Mouse (Mus musculus) stomach, postnatal 0 days (tissue): ENCODE measurements at regions not wholly inside any gene's neighbourhood (a gene's known extent, or its start where the extent isn't known, plus 50 kb on each side); places are given as distances from the start of the nearest gene placed in this dataset.
"Not testable (repeated sequence)": the region's sequence is repeated elsewhere in the genome, so short reads cannot be mapped to it uniquely, and the experiment has no call there.

Source experiments
- ATAC-seq: fragments of 200-750 bp; cut with Nextera tagmentation; 2 replicates; pipeline ENCODE4 v1.8.0; 2017; ENCODE audit not compliant: low FRiP score, low TSS enrichment
- DNase-seq: peaks from one replicate; pipeline ENCODE4 v3.0.0-alpha.2; 2016; ENCODE audit warnings: low spot score
- H3K27ac ChIP-seq: fragments of 300-500 bp; sonication (generic); replicated peaks from 2 replicates; pipeline ENCODE4 v1.5.1; 2014; ENCODE audit warnings: mild to moderate bottlenecking, control low read depth
- H3K27me3 ChIP-seq: fragments of 300-500 bp; sonication (generic); 2 replicates; pipeline ENCODE4 v1.6.1; 2014; ENCODE audit warnings: low read length; ENCODE audit not compliant: control insufficient read depth, insufficient read depth
- H3K36me3 ChIP-seq: fragments of 300-500 bp; sonication (generic); 2 replicates; pipeline ENCODE4 v1.6.1; 2014; ENCODE audit warnings: low read length, mixed read lengths; ENCODE audit not compliant: control insufficient read depth, insufficient read depth
- H3K4me1 ChIP-seq: fragments of 300-500 bp; sonication (generic); replicated peaks from 2 replicates; pipeline ENCODE4 v1.6.1; 2014; ENCODE audit warnings: antibody characterized with exemption; ENCODE audit not compliant: control insufficient read depth, insufficient read depth
- H3K4me2 ChIP-seq: fragments of 300-500 bp; sonication (generic); replicated peaks from 2 replicates; pipeline ENCODE4 v1.6.1; 2014; ENCODE audit warnings: low read depth, mild to moderate bottlenecking, control low read depth, moderate library complexity
- H3K4me3 ChIP-seq: fragments of 300-500 bp; sonication (generic); 2 replicates; pipeline ENCODE4 v1.5.1; 2014; ENCODE audit warnings: low read depth, low read length, control low read depth
- H3K9ac ChIP-seq: fragments of 300-500 bp; sonication (generic); 2 replicates; pipeline ENCODE4 v1.6.1; 2014; ENCODE audit warnings: mild to moderate bottlenecking, low read length, control low read depth, mixed read lengths
- H3K9me3 ChIP-seq: fragments of 300-500 bp; sonication (generic); 2 replicates; pipeline ENCODE4 v1.6.1; 2016; ENCODE audit warnings: low read length; ENCODE audit not compliant: control insufficient read depth
- CTCF ChIP-seq: IDR thresholded peaks from 2 replicates; pipeline ENCODE4 v1.5.1; 2016; ENCODE audit warnings: antibody characterized with exemption, low read depth, mild to moderate bottlenecking, moderate library complexity
- EP300 ChIP-seq: optimal IDR thresholded peaks from 2 replicates; pipeline ENCODE3; 2016; ENCODE audit warnings: antibody characterized with exemption
- WGBS: fragments of 180-500 bp; shearing (Covaris S2); extraction: QIAGEN DNeasy Blood & Tissue Kit; methylation state at CpG from one replicate; pipeline ENCODE4 v1.1.7; 2014; 5-methylcytosine and 5-hydroxymethylcytosine counted together

DNA sequence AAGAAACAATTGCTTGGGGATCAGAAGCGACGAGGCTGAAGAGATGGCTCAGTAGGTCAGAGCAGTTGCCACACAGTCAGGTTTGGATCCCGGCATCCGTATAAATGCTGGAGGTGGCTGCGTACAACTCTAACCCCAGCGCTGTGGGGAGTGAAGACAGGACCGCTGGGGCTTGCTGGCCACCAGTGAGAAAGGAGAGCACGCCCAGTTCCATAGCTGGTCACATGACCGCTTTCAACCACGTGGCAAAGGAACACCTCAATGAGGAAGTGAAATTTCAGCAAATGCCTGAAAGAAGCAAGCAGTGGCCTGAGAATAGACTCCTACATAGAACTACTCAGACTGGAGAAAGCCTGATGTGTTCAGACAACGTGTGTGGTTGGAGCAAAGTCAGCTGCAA is 148.3 kb upstream of the Ipo5 start:
- Histone ChIP-seq H3K4me1 (no peaks in the 10 kb centered on the region), H3K9ac (no peak overlapping the region), H3K9me3 (no peaks in the 10 kb centered on the region), H3K4me2 (no peak overlapping the region), H3K27me3 (no peaks in the 10 kb centered on the region), H3K27ac (peak overlapping the region; percentile 40), H3K4me3 (no peak overlapping the region), H3K36me3 (no peaks in the 10 kb centered on the region)
- TF ChIP-seq CTCF (no peak), EP300 (no peak)
- 70% methylated on average over 11 of the region's 11 CpGs for WGBS
- ATAC-seq: peak; percentile 58
- DNase-seq: peak; percentile 53

DNA sequence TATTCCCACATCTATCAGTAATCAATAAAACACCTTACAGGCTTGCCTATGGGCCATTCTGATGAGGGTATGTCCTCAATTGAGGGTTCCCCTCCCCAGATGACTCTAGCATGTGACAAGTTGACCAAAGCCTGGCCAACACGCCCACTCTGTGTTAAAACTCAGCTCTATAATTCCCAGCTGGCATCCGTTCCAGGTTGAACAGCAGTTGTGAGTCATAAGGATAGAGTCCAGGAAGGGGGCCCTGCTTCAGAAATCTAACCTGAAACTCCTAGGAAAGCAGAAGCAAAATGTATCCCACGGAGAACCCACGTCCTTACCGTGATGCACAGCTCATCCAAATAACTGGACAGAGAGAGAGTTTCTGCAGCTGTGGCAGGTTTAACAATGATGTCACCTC is 147.2 kb upstream of the Ipo5 start:
- H3K4me1 ChIP-seq: no peaks in the 10 kb centered on the region
- ATAC-seq (no peak), DNase-seq (no peak)
- WGBS: 53% methylated on average over 5 of the region's 5 CpGs
- H3K27me3 ChIP-seq: no peaks in the 10 kb centered on the region
- H3K4me2 ChIP-seq: no peak overlapping the region
- H3K9me3 ChIP-seq: no peaks in the 10 kb centered on the region
- no peak for TF ChIP-seq EP300
- no peak for TF ChIP-seq CTCF
- no peaks in the 10 kb centered on the region for H3K36me3 ChIP-seq
- no peak overlapping the region for H3K4me3 ChIP-seq
- no peak overlapping the region for H3K27ac ChIP-seq
- H3K9ac ChIP-seq: no peak overlapping the region

- Histone ChIP-seq H3K9ac (no peak overlapping the region), H3K36me3 (no peaks in the 10 kb centered on the region), H3K4me3 (no peak overlapping the region), H3K27ac (no peak overlapping the region), H3K4me1 (no peaks in the 10 kb centered on the region), H3K27me3 (no peaks in the 10 kb centered on the region), H3K9me3 (no peaks in the 10 kb centered on the region), H3K4me2 (no peak overlapping the region)
- TF ChIP-seq CTCF (peak; percentile 66), EP300 (no peak)
- ATAC-seq (no peak), DNase-seq (no peak)
- WGBS: 62% methylated on average over 3 of the region's 3 CpGs
Measured at GRCm38 (mm10) chr14:120764386-120764785, 146.6 kb upstream of the Ipo5 start.

DNA sequence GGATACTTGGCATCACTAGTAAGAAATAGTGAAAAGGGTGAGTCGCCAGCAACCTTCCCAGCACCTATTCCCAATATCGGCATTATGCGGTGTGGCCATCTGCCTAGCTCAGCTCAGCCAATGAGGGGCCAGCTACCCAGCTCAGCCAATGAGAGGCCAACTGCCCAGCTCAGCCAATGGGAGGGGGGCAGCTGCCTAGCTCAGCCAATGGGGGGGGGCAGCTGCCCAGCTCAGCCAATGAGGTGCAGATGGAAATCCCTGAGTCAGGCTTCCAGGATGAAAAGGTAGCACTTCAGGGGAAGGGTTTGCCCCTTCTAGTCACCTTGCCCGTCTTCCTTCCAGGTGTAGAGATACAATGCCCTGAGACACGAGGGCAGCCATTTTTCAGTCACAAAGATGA is 144.6 kb upstream of the Ipo5 start:
- Histone ChIP-seq H3K36me3 (no peaks in the 10 kb centered on the region), H3K4me3 (no peak overlapping the region), H3K4me1 (no peaks in the 10 kb centered on the region), H3K9me3 (no peaks in the 10 kb centered on the region), H3K9ac (no peak overlapping the region), H3K27ac (no peak overlapping the region), H3K27me3 (no peaks in the 10 kb centered on the region), H3K4me2 (no peak overlapping the region)
- no peak for ATAC-seq
- DNase-seq: no peak
- TF ChIP-seq CTCF: no peak
- no peak for TF ChIP-seq EP300
- WGBS: 86% methylated on average over 5 of the region's 5 CpGs

- H3K4me2 ChIP-seq: no peak overlapping the region
- H3K9me3 ChIP-seq: no peaks in the 10 kb centered on the region
- no peak overlapping the region for H3K9ac ChIP-seq
- WGBS: 70% methylated on average over 3 of the region's 3 CpGs
- H3K27ac ChIP-seq: no peak overlapping the region
- H3K27me3 ChIP-seq: no peaks in the 10 kb centered on the region
- H3K4me3 ChIP-seq: no peak overlapping the region
- TF ChIP-seq EP300 (no peak), CTCF (no peak)
- no peaks in the 10 kb centered on the region for H3K36me3 ChIP-seq
- no peaks in the 10 kb centered on the region for H3K4me1 ChIP-seq
- no peak for ATAC-seq
- DNase-seq: no peak
Measured at GRCm38 (mm10) chr14:120770579-120770978, 140.4 kb upstream of the Ipo5 start.

GRCm38 (mm10) chr14:120773001-120773400 is 138.0 kb upstream of the Ipo5 start:
- not testable (repeated sequence) for ATAC-seq, H3K4me3 ChIP-seq, H3K27me3 ChIP-seq, H3K36me3 ChIP-seq, H3K4me2 ChIP-seq, DNase-seq, H3K9me3 ChIP-seq, H3K4me1 ChIP-seq, H3K9ac ChIP-seq, H3K27ac ChIP-seq
- 84% methylated on average over 3 of the region's 4 CpGs for WGBS
